Mouse (Mus musculus): ENCODE data around the gene Gm9970. TPM values are rescaled to one million over a fixed set of nuclear protein-coding genes. Genes with fewer than 3 reads are reported as not detected.

Gm9970 gene
- polyA plus RNA-seq, 1 experiment from 2014 or later, result not detected

- Histone ChIP-seq H3K9me3 (no peaks in the 10 kb centered on the region), H3K4me3 (peak overlapping the region; percentile 87), H3K9ac (peak overlapping the region; percentile 97), H3K36me3 (peaks cover 67% of the 10 kb centered on the region), H3K4me1 (peaks cover 21% of the 10 kb centered on the region), H3K27ac (peak overlapping the region; percentile 89), H3K4me2 (peak overlapping the region; percentile 83), H3K27me3 (no peaks in the 10 kb centered on the region)
- no peak for ATAC-seq (ENCODE audit: insufficient number of reproducible peaks, insufficient read depth, low FRiP score, low TSS enrichment, low read depth)
- WGBS, result 11% methylated on average over 25 of the region's 25 CpGs
These were observed 47.3 kb downstream of the Gm9970 start for GRCm38 (mm10) chr5:31193631-31194281.

GRCm38 (mm10) chr5:31192939-31193630 lies 47.9 kb downstream of the Gm9970 start, which contains the start of the genes Snx17 and Eif2b4:
Gene Snx17, plus strand, starts transcription at chr5:31193227.
Gene Eif2b4, minus strand, starts transcription at chr5:31193430.
- H3K4me1 ChIP-seq, result peaks cover 21% of the 10 kb centered on the region
- peaks cover 67% of the 10 kb centered on the region for H3K36me3 ChIP-seq
- H3K4me2 ChIP-seq, result peak within 1 kb of the TSS; percentile 83
- peak within 1 kb of the TSS; percentile 87 for H3K4me3 ChIP-seq
- H3K9ac ChIP-seq, result peak within 1 kb of the TSS; percentile 97
- ATAC-seq (ENCODE audit: insufficient number of reproducible peaks, insufficient read depth, low FRiP score, low TSS enrichment, low read depth), result peak; percentile 95
- H3K27me3 ChIP-seq, result no peaks in the 10 kb centered on the region
- H3K27ac ChIP-seq, result peak within 1 kb of the TSS; percentile 89
- no peaks in the 10 kb centered on the region for H3K9me3 ChIP-seq
- WGBS, result under 1% methylated on average over 48 of the region's 48 CpGs

- Histone ChIP-seq H3K4me3 (peak overlapping the region; percentile 87), H3K4me2 (peak overlapping the region; percentile 81), H3K36me3 (peaks cover 67% of the 10 kb centered on the region), H3K9ac (peak overlapping the region; percentile 97), H3K9me3 (no peaks in the 10 kb centered on the region), H3K27me3 (no peaks in the 10 kb centered on the region), H3K27ac (peak overlapping the region; percentile 70), H3K4me1 (peaks cover 21% of the 10 kb centered on the region)
- 12% methylated on average over 42 of the region's 42 CpGs for WGBS
- peak; percentile 56 for ATAC-seq (ENCODE audit: insufficient number of reproducible peaks, insufficient read depth, low FRiP score, low TSS enrichment, low read depth)
These were observed 48.7 kb downstream of the Gm9970 start for GRCm38 (mm10) chr5:31192045-31192938.

Other genes with a start within 250 kb of the Gm9970 start
- gene Atraid, start 192.9 kb downstream of the Gm9970 start, polyA plus RNA-seq (2015; fragmentation: Nextera tagmentation; extraction: Ambion mirVana), result 123 and 138 TPM in 2 replicates
- gene Slc5a6, start 192.3 kb downstream of the Gm9970 start, polyA plus RNA-seq (2015; fragmentation: Nextera tagmentation; extraction: Ambion mirVana), result 10.2 and 11.8 TPM in 2 replicates
- 27.9 and 30.2 TPM in 2 replicates for gene Cad, start 186.5 kb downstream of the Gm9970 start, polyA plus RNA-seq (2015; fragmentation: Nextera tagmentation; extraction: Ambion mirVana)
- not detected in 2 replicates for gene Dnajc5g, start 134.9 kb downstream of the Gm9970 start, polyA plus RNA-seq (2015; fragmentation: Nextera tagmentation; extraction: Ambion mirVana)
- 0.73 TPM in 1 of 2 replicates, not detected in the other for gene Slc30a3, start 133.0 kb downstream of the Gm9970 start, polyA plus RNA-seq (2015; fragmentation: Nextera tagmentation; extraction: Ambion mirVana)
- gene Trim54, start 124.5 kb downstream of the Gm9970 start, polyA plus RNA-seq (2015; fragmentation: Nextera tagmentation; extraction: Ambion mirVana), result 0.37 and 0.62 TPM in 2 replicates
- not detected in 2 replicates for gene Ucn, start 102.4 kb downstream of the Gm9970 start, polyA plus RNA-seq (2015; fragmentation: Nextera tagmentation; extraction: Ambion mirVana)
- 69.4 and 70.2 TPM in 2 replicates for gene Mpv17, start 87.0 kb downstream of the Gm9970 start, polyA plus RNA-seq (2015; fragmentation: Nextera tagmentation; extraction: Ambion mirVana)
- 0.41 and 2.6 TPM in 2 replicates for gene Gm29609, start 61.3 kb downstream of the Gm9970 start, polyA plus RNA-seq (2015; fragmentation: Nextera tagmentation; extraction: Ambion mirVana)
- 81.9 and 87.5 TPM in 2 replicates for gene Gtf3c2, start 61.1 kb downstream of the Gm9970 start, polyA plus RNA-seq (2015; fragmentation: Nextera tagmentation; extraction: Ambion mirVana)
- 134 and 155 TPM in 2 replicates for gene Snx17, start 48.0 kb downstream of the Gm9970 start, polyA plus RNA-seq (2015; fragmentation: Nextera tagmentation; extraction: Ambion mirVana)
- gene Eif2b4, start 47.8 kb downstream of the Gm9970 start, polyA plus RNA-seq (2015; fragmentation: Nextera tagmentation; extraction: Ambion mirVana), result 61.8 and 71.2 TPM in 2 replicates
- gene Zfp513, start 38.9 kb downstream of the Gm9970 start, polyA plus RNA-seq (2015; fragmentation: Nextera tagmentation; extraction: Ambion mirVana), result 11.2 and 14.8 TPM in 2 replicates
- 130 and 139 TPM in 2 replicates for gene Ppm1g, start 20.5 kb downstream of the Gm9970 start, polyA plus RNA-seq (2015; fragmentation: Nextera tagmentation; extraction: Ambion mirVana)
- 159 and 161 TPM in 2 replicates for gene Nrbp1, start 368 bp downstream of the Gm9970 start, polyA plus RNA-seq (2015; fragmentation: Nextera tagmentation; extraction: Ambion mirVana)
- 15.4 and 16.2 TPM in 2 replicates for gene Krtcap3, start 10.5 kb upstream of the Gm9970 start, polyA plus RNA-seq (2015; fragmentation: Nextera tagmentation; extraction: Ambion mirVana)
- 44.8 and 47.1 TPM in 2 replicates for gene Ift172, start 49.9 kb upstream of the Gm9970 start, polyA plus RNA-seq (2015; fragmentation: Nextera tagmentation; extraction: Ambion mirVana)
- gene Fndc4, start 54.8 kb upstream of the Gm9970 start, polyA plus RNA-seq (2015; fragmentation: Nextera tagmentation; extraction: Ambion mirVana), result 80.5 and 89.0 TPM in 2 replicates
- gene Gckr, start 56.2 kb upstream of the Gm9970 start, polyA plus RNA-seq (2015; fragmentation: Nextera tagmentation; extraction: Ambion mirVana), result 0.79 and 1.0 TPM in 2 replicates
- gene Zfp512, start 211.2 kb upstream of the Gm9970 start, polyA plus RNA-seq (2015; fragmentation: Nextera tagmentation; extraction: Ambion mirVana), result 68.7 and 82.2 TPM in 2 replicates
- not detected in 2 replicates for gene 4930548H24Rik, start 244.5 kb upstream of the Gm9970 start, polyA plus RNA-seq (2015; fragmentation: Nextera tagmentation; extraction: Ambion mirVana)